In the genomic region with DNA sequence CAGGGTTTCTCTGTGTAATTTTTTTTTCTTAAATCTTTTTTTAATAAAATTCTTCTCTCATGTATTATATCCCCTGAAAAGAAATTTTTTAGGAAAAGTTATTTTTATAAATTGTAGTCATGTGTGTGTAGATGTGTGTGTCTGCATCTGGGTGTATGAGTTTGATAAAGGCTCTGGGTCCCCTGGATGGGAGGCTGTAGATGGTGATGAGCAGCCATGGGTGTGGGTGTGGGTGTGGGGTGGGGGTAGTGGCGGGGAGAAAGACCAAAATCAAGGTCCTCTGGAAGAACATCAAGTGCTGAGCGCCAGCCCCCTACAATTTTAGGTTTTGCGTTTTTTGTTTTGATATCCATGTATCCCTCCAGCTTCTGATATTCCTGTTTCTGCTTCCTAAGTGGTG, we compare ENCODE assay signal across 25 mouse cellular contexts. TPM values are rescaled to one million over a fixed set of nuclear protein-coding genes. Genes with fewer than 3 reads are reported as not detected.
"Had no signal": no experiment of that assay in that cellular context is flagged by ENCODE, and none has a peak within 500 bp of the region (broad histone marks: within the 10 kb centered on the region; RNA-seq: fewer than 3 reads in every experiment).

No protein-coding gene starts in this region.

- ATAC-seq: forebrain, postnatal 0 days; hindbrain, embryonic 16.5 days; inflammation-experienced regulatory T-cells, adult 6 months; intestine, embryonic 15.5 days; intestine, postnatal 0 days had no signal

- H3K27me3 ChIP-seq: heart, embryonic 12.5 days; hindbrain, embryonic 12.5 days; intestine, embryonic 15.5 days; limb, embryonic 13.5 days; limb, embryonic 15.5 days; liver, embryonic 15.5 days had no signal

- H3K27ac ChIP-seq: gastrocnemius, adult 2 months; heart, embryonic 10.5 days; hindbrain, embryonic 10.5 days; hindbrain, embryonic 12.5 days; hindbrain, embryonic 14.5 days; intestine, embryonic 15.5 days; layer of hippocampus, adult 2 months; limb, embryonic 13.5 days; limb, embryonic 15.5 days; liver, embryonic 15.5 days had no signal

- H3K4me3 ChIP-seq: gastrocnemius, adult 2 months; heart, embryonic 10.5 days; heart, embryonic 12.5 days; hindbrain, embryonic 10.5 days; hindbrain, embryonic 12.5 days; intestine, embryonic 15.5 days; layer of hippocampus, adult 2 months; limb, embryonic 13.5 days; limb, embryonic 15.5 days; liver, embryonic 15.5 days had no signal

- H3K4me2 ChIP-seq: heart, embryonic 12.5 days; hindbrain, embryonic 12.5 days; hindbrain, embryonic 14.5 days; intestine, embryonic 15.5 days; limb, embryonic 13.5 days; limb, embryonic 15.5 days; liver, embryonic 15.5 days had no signal

- H3K9me3 ChIP-seq: heart, embryonic 10.5 days; heart, embryonic 12.5 days; intestine, embryonic 15.5 days; limb, embryonic 15.5 days; liver, embryonic 15.5 days had no signal

- H3K4me1 ChIP-seq: heart, embryonic 10.5 days; heart, embryonic 12.5 days; hindbrain, embryonic 10.5 days; hindbrain, embryonic 12.5 days; intestine, embryonic 15.5 days; limb, embryonic 13.5 days; limb, embryonic 15.5 days had no signal

- H3K9ac ChIP-seq: forebrain, postnatal 0 days; heart, embryonic 12.5 days; hindbrain, embryonic 12.5 days; hindbrain, embryonic 14.5 days; intestine, embryonic 15.5 days; limb, embryonic 13.5 days; limb, embryonic 15.5 days; liver, embryonic 15.5 days had no signal

- DNase-seq: forebrain, postnatal 0 days; gastrocnemius, adult 2 months; gastrocnemius, postnatal 10 days; gastrocnemius, postnatal 25 days; heart, postnatal 10 days; heart, postnatal 4 days; kidney, adult 18-20 months; kidney, adult 8-10 months; kidney, postnatal 10 days; kidney, postnatal 25 days; kidney, postnatal 4 days had no signal

RNA-seq across cellular contexts. Expression of gene Sema3f, which starts 37.8 kb away (rescaled TPM):
- total RNA-seq: granulocyte monocyte progenitor cell, adult 5-6 weeks had no signal
- polyA plus RNA-seq: inflammation-experienced regulatory T-cells, adult 6 months had no signal
